Mouse (Mus musculus): ENCODE data around the gene Ciao1. TPM values are rescaled to one million over a fixed set of nuclear protein-coding genes. Genes with fewer than 3 reads are reported as not detected.
A peak's percentile ranks its signal among the peaks of the same experiment; 100 is the strongest.

Ciao1 gene
- total RNA-seq, 2 experiments from 2014 or later = 48.4 to 53.4 TPM

DNA sequence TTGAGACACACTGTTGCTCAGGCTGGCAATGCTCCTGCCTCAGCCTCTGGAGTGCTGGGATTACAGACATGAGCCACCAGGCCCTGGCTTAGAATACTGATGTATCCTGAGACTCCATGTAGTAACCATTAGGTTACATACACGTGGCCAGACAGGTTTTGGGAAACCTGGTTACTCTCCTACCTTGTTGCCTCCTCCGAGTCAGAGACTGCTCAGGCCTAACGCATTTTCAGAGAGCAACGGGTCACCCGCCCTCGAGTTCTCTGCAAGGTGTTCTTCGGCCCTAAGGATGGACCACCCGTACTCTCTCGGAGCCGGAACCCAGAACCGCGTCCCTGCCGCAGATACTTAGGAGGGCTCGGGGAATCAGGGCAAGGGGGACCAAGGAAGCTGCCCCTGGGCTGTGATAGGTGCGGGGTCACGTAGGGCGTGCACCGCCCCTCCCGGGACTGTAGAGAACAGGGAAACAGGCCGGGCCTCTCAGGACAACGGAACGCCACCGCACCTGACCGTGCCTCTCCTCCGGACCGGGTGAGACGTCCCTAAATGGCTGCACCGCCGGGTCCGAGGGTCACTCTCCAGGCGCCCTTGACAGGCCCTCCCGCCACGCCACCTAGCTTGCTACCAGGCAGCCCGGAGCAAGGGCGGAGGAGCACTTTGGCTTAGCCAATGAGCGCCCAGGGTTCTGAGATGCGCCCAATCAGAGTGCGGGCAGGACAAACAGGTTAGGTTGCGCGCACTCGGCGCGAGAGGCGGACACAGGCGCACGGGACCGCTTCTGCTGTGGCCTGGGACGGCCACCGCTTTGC is 22.1 kb upstream of the Ciao1 start, which contains the start of gene Stard7:
TSS of gene Stard7 (plus strand) at position 728 of the 809 bp plus-strand sequence.
- peak within 1 kb of the TSS; percentile 99 for H3K27ac ChIP-seq
- TF ChIP-seq CTCF (IDR thresholded peaks at IDR 0.05) = peak; percentile 56
- intact Hi-C loops (cut with DNase I) = loop anchor here (2.0 kb wide), 2 partner anchors 15 to 61 kb away; partner anchors contain the start of genes 1810024B03Rik and Snrnp200

DNA sequence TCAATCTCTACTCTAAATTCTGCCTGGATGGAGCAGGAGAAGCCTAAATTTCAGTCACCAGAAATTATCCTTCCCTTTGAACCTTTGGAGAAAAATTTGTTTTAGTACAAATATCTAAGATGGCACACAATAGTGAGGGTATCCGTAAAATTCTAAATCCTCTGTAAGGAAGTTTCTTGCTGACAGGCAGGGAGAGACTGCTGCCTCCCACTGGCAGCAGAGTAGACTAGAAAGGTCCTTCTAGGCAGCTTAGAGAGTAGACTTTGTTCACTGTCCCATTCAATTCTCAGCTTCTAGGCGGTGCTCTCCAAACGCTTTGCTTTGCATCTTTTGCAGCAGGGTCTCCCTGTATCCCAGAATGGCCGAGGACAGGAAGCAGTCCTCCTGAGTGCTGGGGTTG is 20.2 kb upstream of the Ciao1 start:
- no peak for DNase-seq
- TF ChIP-seq CTCF (IDR thresholded peaks at IDR 0.05) = peak; percentile 43
- Histone ChIP-seq H3K4me3 (no peak overlapping the region), H3K27ac (peak overlapping the region; percentile 99; the same call in 1 of the 2 replicates)
- intact Hi-C loops (cut with DNase I) = loop anchor here (2.0 kb wide), 2 partner anchors 13 to 59 kb away; partner anchors contain the start of genes 1810024B03Rik and Snrnp200

More for the DNA sequence above, 22.1 kb upstream of the Ciao1 start, which contains the start of gene Stard7:
- DNase-seq = peak; percentile 99
- H3K4me3 ChIP-seq = peak within 1 kb of the TSS; percentile 100

DNA sequence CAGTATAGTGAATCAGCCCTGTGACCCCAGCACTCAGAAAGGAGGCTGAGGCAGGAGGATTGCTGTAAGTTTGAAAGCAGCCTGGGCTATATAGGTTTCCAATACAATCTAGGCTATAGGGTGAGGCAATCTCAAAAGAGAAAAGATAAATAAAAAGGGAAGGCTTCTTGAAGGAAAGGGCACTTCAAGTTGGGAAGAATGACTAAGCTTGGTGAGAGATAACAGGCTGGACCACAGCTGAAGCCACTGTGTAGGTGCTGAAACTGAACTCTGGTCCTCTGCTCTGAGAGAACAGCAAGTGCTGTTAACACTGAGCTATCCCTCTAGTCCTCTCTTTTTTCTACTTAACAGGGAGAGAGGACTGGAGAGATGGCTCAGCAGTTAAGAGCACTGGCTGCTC is 14.9 kb upstream of the Ciao1 start:
- no peak for TF ChIP-seq CTCF (IDR thresholded peaks at IDR 0.05)
- no peak for DNase-seq
- intact Hi-C loops (cut with DNase I) = no loop called here
- no peak overlapping the region for H3K27ac ChIP-seq
- no peak overlapping the region for H3K4me3 ChIP-seq

DNA sequence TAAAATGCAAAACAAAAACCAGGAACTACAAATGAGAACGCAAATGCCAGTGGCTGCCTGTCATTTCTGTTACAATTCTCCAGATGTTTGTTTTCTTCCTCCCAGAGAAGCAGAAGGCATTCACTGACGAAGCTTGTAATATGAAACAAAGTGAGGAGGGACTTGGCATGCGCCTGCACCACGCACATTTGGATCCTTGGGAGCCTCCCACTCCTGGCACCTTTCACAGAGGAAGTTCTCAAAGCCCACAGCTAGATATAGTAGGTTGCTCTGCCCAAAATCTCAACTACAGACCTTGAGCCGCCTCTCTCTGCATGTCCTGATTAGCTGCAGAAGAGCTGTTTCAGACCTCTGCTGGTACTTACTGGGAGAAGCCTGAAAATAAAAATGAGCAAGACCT is 11.7 kb upstream of the Ciao1 start:
- DNase-seq = peak; percentile 44
- Histone ChIP-seq H3K27ac (peak overlapping the region; percentile 75), H3K4me3 (no peak overlapping the region)
- TF ChIP-seq CTCF (IDR thresholded peaks at IDR 0.05) = no peak
- intact Hi-C loops (cut with DNase I) = no loop called here

DNA sequence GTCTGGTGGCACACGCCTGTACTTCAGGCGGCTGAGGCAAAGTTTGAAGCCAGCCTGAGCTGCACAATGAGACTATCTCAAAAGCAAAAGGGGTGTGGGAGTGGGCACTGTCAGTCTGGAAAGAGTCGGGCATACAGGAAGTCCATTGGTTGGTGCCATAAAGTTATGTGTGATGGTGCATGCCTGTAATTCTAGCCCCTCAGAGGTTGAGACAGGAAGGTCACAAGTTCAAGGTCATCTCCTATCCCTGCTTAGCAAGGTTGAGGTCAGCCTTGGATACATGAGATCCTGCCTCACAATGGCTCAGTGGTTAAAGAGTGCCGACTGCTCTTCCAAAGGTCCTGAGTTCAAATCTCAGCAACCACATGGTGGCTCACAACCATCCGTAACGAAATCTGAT is 7.7 kb upstream of the Ciao1 start:
- DNase-seq = no peak
- no peak for TF ChIP-seq CTCF (IDR thresholded peaks at IDR 0.05)
- H3K27ac ChIP-seq = peak overlapping the region; percentile 97

DNA sequence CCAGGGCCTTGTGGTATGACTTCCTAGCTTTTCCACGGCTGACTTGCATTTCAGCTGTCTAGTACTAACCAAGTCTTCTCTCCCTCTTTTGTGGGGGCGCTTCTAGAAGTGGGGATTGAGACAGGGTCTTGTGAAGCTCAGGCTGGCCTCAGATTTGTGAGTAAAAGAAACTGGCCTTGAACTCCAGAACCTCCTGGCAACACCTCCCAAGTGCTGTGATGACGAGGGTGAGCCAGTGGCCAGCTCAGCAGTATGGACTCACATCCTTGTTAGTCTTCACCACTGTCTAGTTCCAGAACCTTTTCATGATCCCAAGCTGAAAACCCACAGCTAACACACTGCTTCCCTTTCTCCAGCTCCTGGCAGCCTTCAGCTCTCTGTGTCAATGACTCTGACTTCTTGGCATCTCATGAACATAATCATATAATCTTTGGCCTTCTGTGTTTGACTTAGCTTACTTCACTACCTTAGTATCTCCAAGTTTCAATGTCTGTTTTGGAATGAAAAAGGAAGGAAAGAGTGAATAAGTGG is 7.1 kb upstream of the Ciao1 start:
- Histone ChIP-seq H3K27ac (peak overlapping the region; percentile 97), H3K4me3 (no peak overlapping the region)
- intact Hi-C loops (cut with DNase I) = loop anchor here (2.0 to 5.0 kb wide), 2 partner anchors 14 to 43 kb away; no protein-coding TSS in a partner anchor
- TF ChIP-seq CTCF (IDR thresholded peaks at IDR 0.05) = no peak
- no peak for DNase-seq

More for the DNA sequence above, 7.7 kb upstream of the Ciao1 start:
- intact Hi-C loops (cut with DNase I) = loop anchor here (2.0 kb wide), 1 partner anchor 14 kb away; no protein-coding TSS in a partner anchor
- H3K4me3 ChIP-seq = no peak overlapping the region

DNA sequence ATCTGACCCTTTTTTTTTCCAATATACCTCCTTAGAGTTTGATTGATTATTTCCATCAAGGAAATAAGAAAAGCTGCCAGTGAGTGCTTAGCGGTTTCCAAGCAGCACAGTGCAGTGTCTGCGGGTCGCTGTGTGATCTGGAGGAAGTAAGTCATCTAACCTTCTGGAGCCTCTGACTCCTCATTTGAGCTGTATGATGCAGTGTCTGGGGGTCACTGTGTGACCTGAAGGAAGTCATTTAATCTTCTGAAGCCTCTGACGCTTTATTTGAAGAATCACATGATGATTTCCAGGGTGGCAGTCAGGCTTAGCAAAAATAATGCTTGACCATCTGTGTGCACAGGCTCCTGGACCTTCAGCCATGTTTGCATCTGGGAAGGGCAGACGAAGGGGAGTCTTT is 5.2 kb upstream of the Ciao1 start:
- no peak overlapping the region for H3K4me3 ChIP-seq
- TF ChIP-seq CTCF (IDR thresholded peaks at IDR 0.05) = no peak
- peak overlapping the region; percentile 97 for H3K27ac ChIP-seq
- DNase-seq = no peak
- intact Hi-C loops (cut with DNase I) = loop anchor here (5.0 kb wide), 1 partner anchor 45 kb away; no protein-coding TSS in a partner anchor

DNA sequence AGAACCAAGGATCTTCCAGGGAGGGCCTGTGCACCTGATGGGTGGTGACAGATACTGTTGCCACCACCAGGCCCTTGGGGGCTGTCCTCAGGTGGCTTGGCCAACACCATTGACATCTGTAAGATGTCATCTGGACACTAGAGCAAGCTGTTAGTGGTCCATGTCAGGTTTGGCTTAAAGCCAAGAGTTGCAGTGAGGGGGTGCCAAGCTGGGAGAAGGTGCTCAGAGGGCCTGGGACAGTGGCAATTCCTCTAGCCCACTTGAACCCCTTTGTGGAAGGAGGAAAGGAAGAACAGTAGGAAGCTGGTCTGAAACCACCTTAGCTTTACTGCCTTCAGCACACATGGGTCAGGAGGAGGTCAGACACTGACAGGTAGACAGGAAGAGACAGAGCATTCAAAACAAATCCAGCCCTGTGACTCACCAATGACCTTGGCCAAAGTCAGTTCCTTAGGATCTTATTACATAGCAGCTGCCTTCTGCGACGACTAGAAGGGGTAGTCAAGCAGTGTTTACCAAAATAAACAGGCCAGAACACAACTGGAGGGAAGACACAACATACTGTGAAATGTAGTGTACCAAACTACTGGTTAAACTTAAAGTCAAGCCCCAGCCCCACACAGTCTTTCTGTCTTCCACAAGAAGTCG is 4.4 kb upstream of the Ciao1 start:
- peak; percentile 59 for DNase-seq
- peak overlapping the region; percentile 19; the same call in 1 of the 2 replicates for H3K4me3 ChIP-seq
- no peak for TF ChIP-seq CTCF (IDR thresholded peaks at IDR 0.05)
- intact Hi-C loops (cut with DNase I) = loop anchor here (5.0 kb wide), 1 partner anchor 45 kb away; no protein-coding TSS in a partner anchor
- H3K27ac ChIP-seq = peak overlapping the region; percentile 97

DNA sequence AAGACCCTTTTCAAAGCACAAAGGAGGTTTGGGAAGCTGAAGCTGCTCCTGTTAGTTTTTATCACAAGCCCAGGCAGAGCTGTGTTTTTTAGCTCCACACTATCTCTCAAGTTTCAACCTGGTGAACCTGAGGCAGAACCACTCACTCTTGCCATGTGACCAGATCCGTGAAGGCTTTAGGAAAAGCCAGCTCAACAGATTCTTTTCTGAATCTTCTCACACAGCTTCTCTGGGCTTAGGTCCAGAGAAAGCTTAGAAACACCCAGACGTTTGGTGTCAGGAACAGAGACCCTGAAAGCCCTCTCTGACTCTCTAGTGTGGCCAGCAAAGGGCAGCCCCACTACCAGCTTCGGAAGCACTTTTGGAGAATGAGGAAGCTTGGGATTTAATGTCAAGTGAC is 3.8 kb upstream of the Ciao1 start:
- no peak for TF ChIP-seq CTCF (IDR thresholded peaks at IDR 0.05)

DNA sequence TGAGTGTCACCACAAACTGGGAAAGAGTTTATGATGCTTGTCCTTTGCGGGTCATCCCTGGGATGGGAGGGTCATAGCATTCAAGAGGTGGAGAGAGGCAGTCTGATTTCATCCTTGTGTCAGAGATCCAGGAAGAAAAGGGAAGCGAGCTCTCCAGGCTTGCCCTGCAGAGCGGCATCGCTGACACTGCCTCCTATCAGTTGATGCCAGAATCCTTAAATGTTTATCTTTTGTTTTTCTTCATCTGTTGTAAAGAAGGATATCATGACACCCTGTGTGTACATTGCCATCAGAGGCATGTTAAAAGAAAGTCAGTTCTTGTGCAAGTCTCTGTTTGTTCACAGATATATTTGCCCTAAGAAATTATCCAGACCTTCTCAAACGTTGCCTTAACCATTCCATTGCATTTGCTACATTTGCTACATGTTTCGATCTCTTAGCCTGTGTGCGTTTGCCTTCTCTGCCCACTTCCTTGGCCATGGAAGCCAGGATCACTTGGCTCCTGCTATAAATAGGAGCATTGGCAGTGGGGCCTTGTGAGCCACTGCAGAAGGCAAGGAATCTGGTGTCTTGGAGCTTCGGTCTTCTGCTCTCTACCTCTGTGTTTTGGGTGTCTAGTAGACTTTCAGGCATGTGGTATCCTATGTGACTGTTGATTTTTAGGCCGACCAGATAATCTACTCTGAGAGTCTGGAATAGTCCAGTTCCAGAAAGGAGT is 2.8 kb upstream of the Ciao1 start:
- DNase-seq = peak; percentile 61
- peak overlapping the region; percentile 97 for H3K27ac ChIP-seq
- peak overlapping the region; percentile 94 for H3K4me3 ChIP-seq
- intact Hi-C loops (cut with DNase I) = loop anchor here (5.0 kb wide), 1 partner anchor 47 kb away; no protein-coding TSS in a partner anchor
- TF ChIP-seq CTCF (IDR thresholded peaks at IDR 0.05) = no peak

More for the DNA sequence above, 3.8 kb upstream of the Ciao1 start:
- H3K27ac ChIP-seq = peak overlapping the region; percentile 97
- intact Hi-C loops (cut with DNase I) = loop anchor here (5.0 kb wide), 1 partner anchor 46 kb away; no protein-coding TSS in a partner anchor
- peak; percentile 48 for DNase-seq
- H3K4me3 ChIP-seq = peak overlapping the region; percentile 94

DNA sequence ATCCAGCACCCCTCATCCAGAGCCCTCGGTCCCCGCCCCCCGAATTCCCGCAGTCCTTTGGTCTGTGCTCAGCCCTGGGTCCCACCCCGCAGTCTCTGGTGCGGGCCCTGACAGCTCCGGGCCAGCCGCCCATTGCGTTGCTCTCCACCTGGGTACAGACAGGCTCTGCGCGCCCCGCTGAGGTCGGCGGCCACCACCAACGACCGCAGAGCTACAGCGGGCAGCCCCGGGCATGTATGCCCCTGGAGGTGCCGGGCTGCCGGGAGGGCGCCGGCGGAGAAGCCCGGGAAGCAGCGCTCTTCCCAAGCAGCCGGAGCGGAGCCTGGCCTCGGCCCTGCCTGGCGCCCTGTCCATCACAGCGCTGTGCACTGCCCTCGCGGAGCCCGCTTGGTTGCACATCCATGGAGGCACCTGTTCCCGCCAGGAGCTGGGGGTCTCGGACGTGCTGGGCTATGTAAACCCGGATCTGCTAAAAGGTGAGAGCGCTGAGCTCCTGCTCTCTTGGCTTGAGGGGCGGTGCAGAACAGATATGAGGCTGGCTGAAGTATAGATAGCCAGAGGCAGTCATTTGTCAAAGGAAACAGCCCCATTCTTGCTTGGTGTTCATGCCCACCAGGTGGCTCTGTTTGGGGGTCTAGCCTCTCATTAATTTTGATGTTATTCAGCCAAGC is 853 bp upstream of the Ciao1 start:
- peak overlapping the region; percentile 97 for H3K27ac ChIP-seq
- peak; percentile 68 for DNase-seq
- TF ChIP-seq CTCF (IDR thresholded peaks at IDR 0.05) = peak; percentile 33
- H3K4me3 ChIP-seq = peak overlapping the region; percentile 94
- intact Hi-C loops (cut with DNase I) = loop anchor here (2.0 kb wide), 1 partner anchor 92 kb away; no protein-coding TSS in a partner anchor

All from gastrocnemius, adult 2 months (tissue).